Mouse (Mus musculus): ENCODE measurements at regions not wholly inside any gene's neighbourhood (a gene's known extent, or its start where the extent isn't known, plus 50 kb on each side); places are given as distances from the start of the nearest gene placed in this dataset.

- Histone ChIP-seq H3K4me2 (ENCODE audit: low read depth) (peak overlapping the region; percentile 31), H3K4me1 (ENCODE audit: insufficient read depth) (peaks cover 57% of the 10 kb centered on the region), H3K27ac (ENCODE audit: low read depth, low read length) (peak overlapping the region; percentile 98), H3K4me3 (ENCODE audit: low read depth, low read length) (no peak overlapping the region), H3K36me3 (ENCODE audit: insufficient read depth) (peaks cover 10% of the 10 kb centered on the region), H3K27me3 (ENCODE audit: insufficient read depth, low read length) (no peaks in the 10 kb centered on the region), H3K9ac (peak overlapping the region; percentile 80), H3K9me3 (ENCODE audit: low read length) (no peaks in the 10 kb centered on the region)
- TF ChIP-seq CTCF (IDR thresholded peaks at IDR 0.05; ENCODE audit: low read depth): no peak
- DNase-seq: no peak
- WGBS: 12% methylated on average over 5 of the region's 5 CpGs
- peak; percentile 16; the same call in 1 of the 2 replicates for ATAC-seq
Measured at GRCm38 (mm10) chr7:79517581-79518337, 51.6 kb upstream of the Polg start.

- Histone ChIP-seq H3K9me3 (ENCODE audit: low read length) (no peaks in the 10 kb centered on the region), H3K36me3 (ENCODE audit: insufficient read depth) (peaks cover 10% of the 10 kb centered on the region), H3K27me3 (ENCODE audit: insufficient read depth, low read length) (no peaks in the 10 kb centered on the region), H3K4me1 (ENCODE audit: insufficient read depth) (peaks cover 64% of the 10 kb centered on the region), H3K4me2 (ENCODE audit: low read depth) (peak overlapping the region; percentile 57; the same call in 1 of the 2 replicates), H3K27ac (ENCODE audit: low read depth, low read length) (peak overlapping the region; percentile 98), H3K4me3 (ENCODE audit: low read depth, low read length) (no peak overlapping the region), H3K9ac (peak overlapping the region; percentile 80)
- no peak for TF ChIP-seq CTCF (IDR thresholded peaks at IDR 0.05; ENCODE audit: low read depth)
- no peak for DNase-seq
- ATAC-seq: no peak
- WGBS: 30% methylated on average over 4 of the region's 4 CpGs
Measured at GRCm38 (mm10) chr7:79516287-79516686, 50.1 kb upstream of the Polg start.

All from forebrain, postnatal 0 days (tissue).